Mouse (Mus musculus): ENCODE results near the gene Mrgprf. TPM values are rescaled to one million over a fixed set of nuclear protein-coding genes. Genes with fewer than 3 reads are reported as not detected.

Gene Mrgprf
- polyA plus RNA-seq, 1 experiment from 2014 or later, result 2.3 TPM

- Histone ChIP-seq H3K27me3 (ENCODE audit: control insufficient read depth, insufficient read depth, low read length) (no peaks in the 10 kb centered on the region), H3K27ac (no peak overlapping the region), H3K4me3 (replicated peaks; ENCODE audit: low read length) (no peak overlapping the region), H3K9me3 (ENCODE audit: control insufficient read depth, low read length) (no peaks in the 10 kb centered on the region), H3K36me3 (replicated peaks; ENCODE audit: control insufficient read depth, insufficient read depth) (no peaks in the 10 kb centered on the region), H3K4me2 (replicated peaks) (no peak overlapping the region), H3K4me1 (replicated peaks; ENCODE audit: control insufficient read depth, insufficient read depth, low read length) (peaks cover 9% of the 10 kb centered on the region; the same call in 1 of the 2 replicates), H3K9ac (no peak overlapping the region)
- WGBS, result 67% methylated on average over 3 of the region's 3 CpGs
- DNase-seq (ENCODE audit: low spot score), result no peak
- ATAC-seq (ENCODE audit: low FRiP score), result no peak
Measured at GRCm38 (mm10) chr7:145298666-145299490, 1.8 kb upstream of the Mrgprf start.

- Histone ChIP-seq H3K27ac (no peak overlapping the region), H3K4me2 (replicated peaks) (no peak overlapping the region), H3K9ac (no peak overlapping the region), H3K36me3 (replicated peaks; ENCODE audit: control insufficient read depth, insufficient read depth) (no peaks in the 10 kb centered on the region), H3K4me1 (replicated peaks; ENCODE audit: control insufficient read depth, insufficient read depth, low read length) (peaks cover 9% of the 10 kb centered on the region; the same call in 1 of the 2 replicates), H3K27me3 (ENCODE audit: control insufficient read depth, insufficient read depth, low read length) (no peaks in the 10 kb centered on the region), H3K9me3 (ENCODE audit: control insufficient read depth, low read length) (no peaks in the 10 kb centered on the region), H3K4me3 (replicated peaks; ENCODE audit: low read length) (no peak overlapping the region)
- ATAC-seq (ENCODE audit: low FRiP score), result no peak
- 72% methylated on average over 7 of the region's 7 CpGs for WGBS
- no peak for DNase-seq (ENCODE audit: low spot score)
Measured at GRCm38 (mm10) chr7:145299562-145300320, 887 bp upstream of the Mrgprf start.

DNA sequence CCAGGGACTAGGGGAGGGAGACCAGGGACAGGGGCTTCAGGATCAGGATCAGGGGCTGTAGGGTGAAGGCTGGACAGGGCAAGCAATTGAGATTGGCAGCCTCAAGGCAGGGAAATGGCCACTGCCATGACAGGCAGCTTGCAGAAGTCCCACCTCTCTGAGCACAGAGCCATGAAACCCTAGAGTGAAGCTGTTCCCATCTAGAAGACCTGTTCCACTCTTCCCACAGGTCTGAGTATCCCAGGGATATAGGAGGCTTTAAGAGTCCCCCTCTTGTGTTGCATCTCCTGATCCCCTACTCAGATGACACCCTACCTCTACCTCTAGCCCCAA lies 346 bp downstream of the Mrgprf start:
- H3K36me3 ChIP-seq (replicated peaks; ENCODE audit: control insufficient read depth, insufficient read depth), result no peaks in the 10 kb centered on the region
- no peak overlapping the region for H3K9ac ChIP-seq
- ATAC-seq (ENCODE audit: low FRiP score), result no peak
- no peak overlapping the region for H3K4me3 ChIP-seq (replicated peaks; ENCODE audit: low read length)
- peaks cover 9% of the 10 kb centered on the region; the same call in 1 of the 2 replicates for H3K4me1 ChIP-seq (replicated peaks; ENCODE audit: control insufficient read depth, insufficient read depth, low read length)
- H3K9me3 ChIP-seq (ENCODE audit: control insufficient read depth, low read length), result no peaks in the 10 kb centered on the region
- no peak for DNase-seq (ENCODE audit: low spot score)
- no peak overlapping the region for H3K4me2 ChIP-seq (replicated peaks)
- no peak overlapping the region for H3K27ac ChIP-seq
- no peaks in the 10 kb centered on the region for H3K27me3 ChIP-seq (ENCODE audit: control insufficient read depth, insufficient read depth, low read length)

DNA sequence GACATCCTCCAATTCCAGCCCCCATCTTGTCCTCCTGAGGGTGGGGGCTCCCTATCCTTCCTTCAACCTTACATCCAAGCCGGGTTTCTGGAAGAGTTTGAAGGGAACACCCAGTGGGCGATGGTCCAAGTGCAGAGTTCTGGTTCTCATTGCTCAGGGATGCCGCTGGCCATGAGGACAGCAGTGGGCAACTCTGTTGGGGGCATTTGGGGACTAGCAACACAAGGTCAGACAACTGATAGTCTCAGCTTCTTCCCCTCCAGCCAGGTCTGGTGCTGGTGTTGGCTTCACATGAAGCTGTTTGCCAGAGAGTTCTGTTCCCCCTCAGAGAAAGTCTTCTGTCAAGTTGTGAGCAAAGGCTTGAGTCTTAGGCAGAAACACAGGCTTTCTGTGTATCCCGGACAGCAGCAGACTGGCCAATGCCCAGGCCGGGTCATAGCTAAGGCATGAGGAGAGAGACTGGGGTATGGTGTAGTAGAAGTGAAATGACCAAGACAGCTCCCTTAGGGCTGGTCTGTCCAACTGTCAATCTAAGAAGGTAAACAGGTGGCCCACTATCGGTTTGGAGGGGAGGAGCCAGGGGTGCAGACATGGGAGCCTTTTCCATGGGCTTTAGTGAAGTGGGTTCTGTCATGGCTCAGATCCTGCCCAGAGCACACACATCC lies 845 bp downstream of the Mrgprf start:
- no peak overlapping the region for H3K27ac ChIP-seq
- H3K9ac ChIP-seq, result no peak overlapping the region
- H3K4me3 ChIP-seq (replicated peaks; ENCODE audit: low read length), result no peak overlapping the region
- H3K4me2 ChIP-seq (replicated peaks), result no peak overlapping the region
- ATAC-seq (ENCODE audit: low FRiP score) (no peak), DNase-seq (ENCODE audit: low spot score) (no peak)
- H3K36me3 ChIP-seq (replicated peaks; ENCODE audit: control insufficient read depth, insufficient read depth), result no peaks in the 10 kb centered on the region
- H3K27me3 ChIP-seq (ENCODE audit: control insufficient read depth, insufficient read depth, low read length), result no peaks in the 10 kb centered on the region
- H3K9me3 ChIP-seq (ENCODE audit: control insufficient read depth, low read length), result no peaks in the 10 kb centered on the region
- H3K4me1 ChIP-seq (replicated peaks; ENCODE audit: control insufficient read depth, insufficient read depth, low read length), result peaks cover 9% of the 10 kb centered on the region; the same call in 1 of the 2 replicates
- WGBS, result 91% methylated on average over 6 of the region's 6 CpGs

GRCm38 (mm10) chr7:145302488-145303285 lies 2.1 kb downstream of the Mrgprf start:
- Histone ChIP-seq H3K27me3 (ENCODE audit: control insufficient read depth, insufficient read depth, low read length) (no peaks in the 10 kb centered on the region), H3K4me1 (replicated peaks; ENCODE audit: control insufficient read depth, insufficient read depth, low read length) (peaks cover 9% of the 10 kb centered on the region; the same call in 1 of the 2 replicates), H3K27ac (no peak overlapping the region), H3K9ac (no peak overlapping the region), H3K4me3 (replicated peaks; ENCODE audit: low read length) (no peak overlapping the region), H3K9me3 (ENCODE audit: control insufficient read depth, low read length) (no peaks in the 10 kb centered on the region), H3K4me2 (replicated peaks) (peak overlapping the region; percentile 47), H3K36me3 (replicated peaks; ENCODE audit: control insufficient read depth, insufficient read depth) (no peaks in the 10 kb centered on the region)
- 8% methylated on average over 20 of the region's 20 CpGs for WGBS
- DNase-seq (ENCODE audit: low spot score) (peak; percentile 58), ATAC-seq (ENCODE audit: low FRiP score) (peak; percentile 85)

GRCm38 (mm10) chr7:145304153-145304552 lies 3.5 kb downstream of the Mrgprf start:
- Histone ChIP-seq H3K4me1 (replicated peaks; ENCODE audit: control insufficient read depth, insufficient read depth, low read length) (peaks cover 9% of the 10 kb centered on the region; the same call in 1 of the 2 replicates), H3K36me3 (replicated peaks; ENCODE audit: control insufficient read depth, insufficient read depth) (no peaks in the 10 kb centered on the region), H3K4me3 (replicated peaks; ENCODE audit: low read length) (no peak overlapping the region), H3K4me2 (replicated peaks) (no peak overlapping the region), H3K9me3 (ENCODE audit: control insufficient read depth, low read length) (no peaks in the 10 kb centered on the region), H3K27me3 (ENCODE audit: control insufficient read depth, insufficient read depth, low read length) (no peaks in the 10 kb centered on the region), H3K9ac (no peak overlapping the region), H3K27ac (no peak overlapping the region)
- no peak for DNase-seq (ENCODE audit: low spot score)
- no peak for ATAC-seq (ENCODE audit: low FRiP score)
- WGBS, result 87% methylated on average over 2 of the region's 2 CpGs

- Histone ChIP-seq H3K9ac (no peak overlapping the region), H3K4me2 (replicated peaks) (no peak overlapping the region), H3K9me3 (ENCODE audit: control insufficient read depth, low read length) (no peaks in the 10 kb centered on the region), H3K27ac (no peak overlapping the region), H3K36me3 (replicated peaks; ENCODE audit: control insufficient read depth, insufficient read depth) (no peaks in the 10 kb centered on the region), H3K4me1 (replicated peaks; ENCODE audit: control insufficient read depth, insufficient read depth, low read length) (peaks cover 3% of the 10 kb centered on the region; the same call in 1 of the 2 replicates), H3K4me3 (replicated peaks; ENCODE audit: low read length) (no peak overlapping the region), H3K27me3 (ENCODE audit: control insufficient read depth, insufficient read depth, low read length) (no peaks in the 10 kb centered on the region)
- 85% methylated on average over 10 of the region's 10 CpGs for WGBS
- ATAC-seq (ENCODE audit: low FRiP score), result no peak
- no peak for DNase-seq (ENCODE audit: low spot score)
Measured at GRCm38 (mm10) chr7:145307636-145308035, 7.0 kb downstream of the Mrgprf start.

DNA sequence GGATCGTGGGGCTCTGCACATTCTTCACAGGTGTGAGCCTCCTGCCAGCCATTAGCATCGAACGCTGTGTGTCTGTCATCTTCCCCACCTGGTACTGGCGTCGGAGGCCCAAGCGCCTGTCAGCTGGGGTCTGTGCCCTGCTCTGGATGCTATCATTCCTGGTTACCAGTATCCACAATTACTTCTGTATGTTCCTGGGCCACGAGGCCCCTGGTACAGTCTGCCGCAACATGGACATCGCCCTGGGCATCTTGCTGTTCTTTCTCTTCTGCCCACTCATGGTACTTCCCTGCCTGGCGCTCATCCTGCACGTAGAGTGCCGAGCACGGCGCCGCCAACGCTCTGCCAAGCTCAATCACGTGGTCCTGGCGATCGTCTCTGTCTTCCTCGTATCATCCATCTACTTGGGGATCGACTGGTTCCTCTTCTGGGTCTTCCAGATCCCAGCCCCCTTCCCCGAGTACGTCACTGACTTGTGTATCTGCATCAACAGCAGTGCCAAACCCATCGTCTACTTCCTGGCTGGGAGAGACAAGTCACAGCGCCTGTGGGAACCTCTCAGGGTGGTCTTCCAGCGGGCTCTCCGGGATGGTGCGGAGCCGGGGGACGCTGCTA lies 7.5 kb downstream of the Mrgprf start:
- no peaks in the 10 kb centered on the region for H3K9me3 ChIP-seq (ENCODE audit: control insufficient read depth, low read length)
- no peak for DNase-seq (ENCODE audit: low spot score)
- H3K36me3 ChIP-seq (replicated peaks; ENCODE audit: control insufficient read depth, insufficient read depth), result no peaks in the 10 kb centered on the region
- H3K4me3 ChIP-seq (replicated peaks; ENCODE audit: low read length), result no peak overlapping the region
- H3K4me2 ChIP-seq (replicated peaks), result no peak overlapping the region
- no peaks in the 10 kb centered on the region for H3K4me1 ChIP-seq (replicated peaks; ENCODE audit: control insufficient read depth, insufficient read depth, low read length)
- no peak for ATAC-seq (ENCODE audit: low FRiP score)
- no peaks in the 10 kb centered on the region for H3K27me3 ChIP-seq (ENCODE audit: control insufficient read depth, insufficient read depth, low read length)
- WGBS, result 77% methylated on average over 30 of the region's 30 CpGs
- H3K27ac ChIP-seq, result no peak overlapping the region
- H3K9ac ChIP-seq, result no peak overlapping the region
